Mouse (Mus musculus) embryonic facial prominence, embryonic 10.5 days (tissue): ENCODE data around the gene Dgke. TPM values are rescaled to one million over a fixed set of nuclear protein-coding genes. Genes with fewer than 3 reads are reported as not detected.
A peak's percentile ranks its signal among the peaks of the same experiment; 100 is the strongest.

Experiments
- DNase-seq: peaks from one replicate; pipeline ENCODE4 v3.0.0-alpha.2; 2017; ENCODE audit warnings: low spot score
- H3K27ac ChIP-seq: fragments of 300-500 bp; sonication (generic); replicated peaks from 2 replicates; pipeline ENCODE4 v1.5.1; 2016; ENCODE audit warnings: mild to moderate bottlenecking
- H3K27me3 ChIP-seq: fragments of 300-500 bp; sonication (generic); replicated peaks from 2 replicates; pipeline ENCODE4 v1.6.1; 2016; ENCODE audit warnings: low read depth, mild to moderate bottlenecking; ENCODE audit not compliant: poor library complexity, severe bottlenecking
- H3K36me3 ChIP-seq: fragments of 300-500 bp; sonication (generic); replicated peaks from 2 replicates; pipeline ENCODE4 v1.6.1; 2016; ENCODE audit warnings: mild to moderate bottlenecking, moderate library complexity
- H3K4me1 ChIP-seq: fragments of 300-500 bp; sonication (generic); 2 replicates; pipeline ENCODE4 v1.6.1; 2016
- H3K4me3 ChIP-seq: fragments of 300-500 bp; sonication (generic); 2 replicates; pipeline ENCODE4 v1.5.1; 2016; ENCODE audit warnings: mild to moderate bottlenecking, moderate library complexity
- H3K9me3 ChIP-seq: fragments of 300-500 bp; sonication (generic); 2 replicates; pipeline ENCODE4 v1.6.1; 2016; ENCODE audit warnings: mild to moderate bottlenecking
- WGBS: fragments of 180-500 bp; shearing (Covaris S2); methylation state at CpG from one replicate; pipeline ENCODE4 v1.1.7; 2016; 5-methylcytosine and 5-hydroxymethylcytosine counted together
- polyA plus RNA-seq: library from polyadenylated mRNA; unstranded; fragments of >200 nt; fragmentation: Nextera tagmentation; extraction: Ambion mirVana; gene quantifications from 2 replicates; pipeline ENCODE4 v1.2.1, GENCODE M21; 2016

Dgke gene
- polyA plus RNA-seq, 1 experiment from 2014 or later, result 4.7 TPM

- H3K4me3 ChIP-seq, result no peak overlapping the region
- peak; percentile 50 for DNase-seq
- 15% methylated on average over 5 of the region's 5 CpGs for WGBS
- no peak overlapping the region for H3K27ac ChIP-seq
- H3K4me1 ChIP-seq, result peaks cover 4% of the 10 kb centered on the region
- peaks cover 21% of the 10 kb centered on the region for H3K36me3 ChIP-seq
- peaks cover 10% of the 10 kb centered on the region for H3K27me3 ChIP-seq
- no peaks in the 10 kb centered on the region for H3K9me3 ChIP-seq
Measured at GRCm38 (mm10) chr11:88993625-88994024, 73.0 kb downstream of the Dgke start.

- H3K9me3 ChIP-seq, result no peaks in the 10 kb centered on the region
- H3K36me3 ChIP-seq, result peaks cover 25% of the 10 kb centered on the region
- DNase-seq, result no peak
- H3K27ac ChIP-seq, result no peak overlapping the region
- H3K4me3 ChIP-seq, result no peak overlapping the region
- H3K27me3 ChIP-seq, result peaks cover 5% of the 10 kb centered on the region
- WGBS, result 58% methylated on average over 7 of the region's 7 CpGs
- no peaks in the 10 kb centered on the region for H3K4me1 ChIP-seq
Measured at GRCm38 (mm10) chr11:88993186-88993585, 73.5 kb downstream of the Dgke start.

- Histone ChIP-seq H3K27ac (no peak overlapping the region), H3K9me3 (no peaks in the 10 kb centered on the region), H3K36me3 (peaks cover 59% of the 10 kb centered on the region), H3K4me1 (no peaks in the 10 kb centered on the region), H3K27me3 (no peaks in the 10 kb centered on the region), H3K4me3 (no peak overlapping the region)
- DNase-seq, result no peak
- 78% methylated on average over 5 of the region's 5 CpGs for WGBS
Measured at GRCm38 (mm10) chr11:88989530-88989929, 77.1 kb downstream of the Dgke start.

GRCm38 (mm10) chr11:88988956-88989355, 77.7 kb downstream of the Dgke start:
- peaks cover 65% of the 10 kb centered on the region for H3K36me3 ChIP-seq
- no peaks in the 10 kb centered on the region for H3K9me3 ChIP-seq
- no peak overlapping the region for H3K4me3 ChIP-seq
- H3K27me3 ChIP-seq, result no peaks in the 10 kb centered on the region
- no peak overlapping the region for H3K27ac ChIP-seq
- no peaks in the 10 kb centered on the region for H3K4me1 ChIP-seq
- 81% methylated on average over 5 of the region's 5 CpGs for WGBS
- no peak for DNase-seq

GRCm38 (mm10) chr11:88986616-88987015, 80.0 kb downstream of the Dgke start:
- Histone ChIP-seq H3K4me3 (no peak overlapping the region), H3K9me3 (no peaks in the 10 kb centered on the region), H3K4me1 (no peaks in the 10 kb centered on the region), H3K36me3 (peaks cover 87% of the 10 kb centered on the region), H3K27me3 (no peaks in the 10 kb centered on the region), H3K27ac (no peak overlapping the region)
- WGBS, result 86% methylated on average over 10 of the region's 10 CpGs
- DNase-seq, result no peak

Other genes starting within 250 kb of the Dgke start
- 16.9 and 17.1 TPM in 2 replicates for gene Akap1, start 202.3 kb downstream of the Dgke start, polyA plus RNA-seq
- 72.9 and 77.2 TPM in 2 replicates for gene Scpep1, start 111.4 kb downstream of the Dgke start, polyA plus RNA-seq
- gene Elobl, start 99.9 kb downstream of the Dgke start, polyA plus RNA-seq, result not detected in 2 replicates
- 26.0 and 27.2 TPM in 2 replicates for gene Coil, start 96.6 kb downstream of the Dgke start, polyA plus RNA-seq
- gene Trim25, start 67.5 kb downstream of the Dgke start, polyA plus RNA-seq, result 2.8 and 3.5 TPM in 2 replicates
- gene Gm525, start 7.0 kb upstream of the Dgke start, polyA plus RNA-seq, result not detected in 2 replicates
- gene Nog, start 235.5 kb upstream of the Dgke start, polyA plus RNA-seq, result 1.1 and 1.2 TPM in 2 replicates